Mouse (Mus musculus): ENCODE results near the gene Gm6096. TPM values are rescaled to one million over a fixed set of nuclear protein-coding genes. Genes with fewer than 3 reads are reported as not detected.
"Not testable (repeated sequence)": the region's sequence is repeated elsewhere in the genome, so short reads cannot be mapped to it uniquely, and the experiment has no call there.

The Gm6096 gene
- 0.44 TPM in 1 of 2 replicates, not detected in the other for polyA plus RNA-seq (2015; fragmentation: Nextera tagmentation; extraction: Ambion mirVana)

DNA sequence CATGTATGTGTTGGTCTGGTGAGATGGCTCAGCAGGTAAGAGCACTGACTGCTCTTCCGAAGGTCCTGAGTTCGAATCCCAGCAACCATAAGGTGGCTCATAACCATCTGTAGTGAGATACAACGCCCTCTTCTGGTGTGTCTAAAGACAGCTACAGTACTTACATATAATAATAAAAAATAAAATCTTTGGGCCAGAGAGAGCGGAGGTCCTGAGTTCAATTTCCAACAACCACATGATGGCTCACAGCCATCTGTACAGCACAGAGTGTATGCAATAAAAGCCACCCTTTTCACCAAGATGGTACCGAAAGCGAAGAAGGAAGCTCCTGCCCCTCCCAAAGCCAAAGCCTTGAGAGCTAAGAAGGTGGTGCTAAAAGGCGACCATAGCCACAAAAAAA, at the start of gene Gm6096:
Gm6096 (plus strand) TSS at position 301 of the 400 bp plus-strand sequence.
- Histone ChIP-seq H3K4me3 (replicated peaks) (no peak within 1 kb of the TSS), H3K27ac (no peak within 1 kb of the TSS), H3K9me3 (no peaks in the 10 kb centered on the region), H3K36me3 (peaks cover 64% of the 10 kb centered on the region), H3K27me3 (no peaks in the 10 kb centered on the region), H3K4me2 (replicated peaks) (no peak within 1 kb of the TSS), H3K9ac (replicated peaks) (no peak within 1 kb of the TSS), H3K4me1 (replicated peaks) (no peaks in the 10 kb centered on the region)
- WGBS = 93% methylated on average over 7 of the region's 7 CpGs
- no peak for ATAC-seq

GRCm38 (mm10) chr7:34202147-34202546, 48.7 kb upstream of the Gm6096 start:
- not testable (repeated sequence) for H3K4me1 ChIP-seq (replicated peaks); H3K4me2 ChIP-seq (replicated peaks); H3K4me3 ChIP-seq (replicated peaks); ATAC-seq; H3K27ac ChIP-seq; H3K9me3 ChIP-seq; H3K27me3 ChIP-seq; H3K9ac ChIP-seq (replicated peaks)
- WGBS = 94% methylated on average over 10 of the region's 10 CpGs
- H3K36me3 ChIP-seq = peaks cover 69% of the 10 kb centered on the region

- H3K9ac ChIP-seq (replicated peaks) = no peak overlapping the region
- no peak for ATAC-seq
- no peak overlapping the region for H3K4me3 ChIP-seq (replicated peaks)
- H3K4me1 ChIP-seq (replicated peaks) = no peaks in the 10 kb centered on the region
- no peaks in the 10 kb centered on the region for H3K27me3 ChIP-seq
- WGBS = 97% methylated on average over 6 of the region's 6 CpGs
- H3K36me3 ChIP-seq = peaks cover 100% of the 10 kb centered on the region
- H3K4me2 ChIP-seq (replicated peaks) = no peak overlapping the region
- no peaks in the 10 kb centered on the region for H3K9me3 ChIP-seq
- no peak overlapping the region for H3K27ac ChIP-seq
Observed at GRCm38 (mm10) chr7:34206331-34206730, 44.5 kb upstream of the Gm6096 start.

DNA sequence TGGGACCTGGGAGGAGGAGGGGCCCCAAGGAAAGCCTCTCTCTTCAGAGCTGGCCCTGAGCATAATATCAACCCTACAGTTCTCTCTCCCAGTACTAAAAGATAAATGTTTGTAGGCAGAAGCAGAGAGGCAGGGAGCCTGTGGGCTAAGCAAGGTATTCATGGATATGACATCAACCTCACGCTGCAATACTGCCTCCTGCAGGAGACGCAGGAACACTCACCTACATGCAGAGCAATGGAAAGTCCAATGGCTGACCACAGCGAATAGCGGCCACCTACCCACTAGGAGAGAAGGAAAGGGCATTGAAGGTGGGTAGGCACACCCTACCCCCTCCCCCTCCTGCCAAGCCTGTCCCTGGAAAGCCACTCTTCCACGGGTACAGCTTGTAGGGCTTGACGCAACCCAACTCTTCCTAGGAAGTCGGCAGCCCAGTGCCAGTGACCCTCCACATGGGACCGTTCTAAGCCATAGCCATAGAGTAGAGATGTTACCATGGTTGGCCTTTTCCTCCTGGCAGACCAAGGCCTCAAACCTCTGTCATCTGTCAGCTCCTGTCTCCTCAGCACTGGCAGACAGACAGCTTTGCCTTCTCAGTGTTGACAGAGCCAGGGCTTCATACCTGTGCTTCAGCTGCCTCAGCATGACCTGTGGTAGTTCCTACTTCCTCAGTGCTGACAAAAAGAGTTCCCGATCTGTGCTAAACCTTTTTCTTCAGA, 42.7 kb upstream of the Gm6096 start:
- ATAC-seq = no peak
- Histone ChIP-seq H3K27me3 (no peaks in the 10 kb centered on the region), H3K4me1 (replicated peaks) (no peaks in the 10 kb centered on the region), H3K9me3 (no peaks in the 10 kb centered on the region), H3K36me3 (peaks cover 100% of the 10 kb centered on the region), H3K4me2 (replicated peaks) (no peak overlapping the region), H3K9ac (replicated peaks) (no peak overlapping the region), H3K27ac (no peak overlapping the region), H3K4me3 (replicated peaks) (no peak overlapping the region)
- WGBS = 87% methylated on average over 9 of the region's 9 CpGs

DNA sequence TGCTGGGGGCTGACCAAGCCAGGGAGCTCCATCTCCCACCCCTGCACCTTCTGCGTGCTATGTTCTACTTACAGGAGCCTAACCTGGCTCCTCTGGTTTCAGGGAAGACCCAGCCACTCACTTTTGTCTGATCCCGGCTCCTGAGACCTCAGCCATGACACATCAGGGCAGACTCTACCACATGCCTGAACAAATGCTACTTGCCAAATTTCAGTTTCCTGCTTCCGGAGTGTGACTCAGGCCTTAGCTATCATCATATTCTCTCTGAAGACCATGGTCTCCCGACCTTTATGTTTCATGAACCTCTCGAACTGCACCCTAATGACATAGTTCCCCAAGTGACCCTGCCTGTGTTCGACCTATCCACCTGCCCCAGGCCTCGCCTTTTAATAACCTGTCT, 37.6 kb upstream of the Gm6096 start:
- WGBS = 95% methylated on average over 7 of the region's 7 CpGs
- ATAC-seq = no peak
- no peak overlapping the region for H3K4me2 ChIP-seq (replicated peaks)

GRCm38 (mm10) chr7:34214644-34215043, 36.2 kb upstream of the Gm6096 start:
- Histone ChIP-seq H3K27me3 (no peaks in the 10 kb centered on the region), H3K4me1 (replicated peaks) (no peaks in the 10 kb centered on the region), H3K36me3 (peaks cover 99% of the 10 kb centered on the region), H3K27ac (no peak overlapping the region), H3K9ac (replicated peaks) (no peak overlapping the region), H3K4me2 (replicated peaks) (no peak overlapping the region), H3K9me3 (no peaks in the 10 kb centered on the region), H3K4me3 (replicated peaks) (no peak overlapping the region)
- 89% methylated on average over 8 of the region's 8 CpGs for WGBS
- no peak for ATAC-seq

More for the DNA sequence above, 37.6 kb upstream of the Gm6096 start:
- Histone ChIP-seq H3K27ac (no peak overlapping the region), H3K36me3 (peaks cover 99% of the 10 kb centered on the region), H3K27me3 (no peaks in the 10 kb centered on the region), H3K4me3 (replicated peaks) (no peak overlapping the region), H3K9me3 (no peaks in the 10 kb centered on the region), H3K9ac (replicated peaks) (no peak overlapping the region), H3K4me1 (replicated peaks) (no peaks in the 10 kb centered on the region)

GRCm38 (mm10) chr7:34215481-34215880, 35.4 kb upstream of the Gm6096 start:
- no peak overlapping the region for H3K4me2 ChIP-seq (replicated peaks)
- peaks cover 99% of the 10 kb centered on the region for H3K36me3 ChIP-seq
- H3K9ac ChIP-seq (replicated peaks) = no peak overlapping the region
- 94% methylated on average over 9 of the region's 9 CpGs for WGBS
- H3K9me3 ChIP-seq = no peaks in the 10 kb centered on the region
- no peaks in the 10 kb centered on the region for H3K4me1 ChIP-seq (replicated peaks)
- H3K4me3 ChIP-seq (replicated peaks) = no peak overlapping the region
- no peaks in the 10 kb centered on the region for H3K27me3 ChIP-seq
- no peak overlapping the region for H3K27ac ChIP-seq
- no peak for ATAC-seq

DNA sequence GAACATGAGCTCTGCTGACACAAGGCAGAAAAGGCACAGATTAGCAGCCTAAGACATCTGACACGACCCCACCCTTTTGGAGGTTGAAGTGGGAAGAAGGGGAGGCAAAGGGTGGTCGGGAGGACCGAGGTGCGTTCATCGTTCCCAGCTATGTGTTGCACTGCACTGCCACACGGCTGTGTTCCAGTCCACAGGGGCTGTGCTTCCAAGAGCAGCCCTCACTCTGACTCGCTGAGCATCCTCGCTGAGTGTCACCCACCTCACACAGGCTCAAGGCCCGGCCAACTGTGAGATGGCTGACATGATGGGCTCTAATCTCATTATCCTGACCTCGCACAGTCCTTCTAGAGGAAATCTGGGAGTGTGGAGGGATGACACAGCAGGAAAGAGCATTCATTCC, 34.4 kb upstream of the Gm6096 start:
- H3K4me3 ChIP-seq (replicated peaks) = no peak overlapping the region
- H3K4me2 ChIP-seq (replicated peaks) = no peak overlapping the region
- H3K36me3 ChIP-seq = peaks cover 98% of the 10 kb centered on the region
- H3K9ac ChIP-seq (replicated peaks) = no peak overlapping the region
- no peaks in the 10 kb centered on the region for H3K9me3 ChIP-seq
- 87% methylated on average over 10 of the region's 10 CpGs for WGBS
- no peaks in the 10 kb centered on the region for H3K27me3 ChIP-seq
- H3K4me1 ChIP-seq (replicated peaks) = no peaks in the 10 kb centered on the region
- no peak overlapping the region for H3K27ac ChIP-seq
- ATAC-seq = no peak

DNA sequence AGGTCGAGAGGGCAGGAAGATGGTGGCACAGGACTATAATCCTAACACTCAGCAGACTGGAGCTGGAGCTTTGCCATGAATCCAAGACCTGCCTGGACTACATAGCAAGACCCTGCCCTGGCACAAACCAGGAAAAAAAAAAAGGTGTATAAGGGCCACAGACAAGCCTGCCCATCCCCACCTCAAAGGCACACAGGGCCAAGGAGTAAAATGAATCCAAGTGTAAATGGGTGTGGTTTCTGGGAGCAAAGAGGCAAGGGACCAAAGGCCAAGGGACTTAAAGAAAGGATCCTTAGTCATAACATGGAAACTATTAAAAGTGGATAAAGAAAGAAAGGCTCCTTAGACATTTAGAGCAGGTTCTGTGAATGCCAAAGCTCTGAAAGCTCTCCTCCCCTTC, 32.3 kb upstream of the Gm6096 start:
- no peak for ATAC-seq
- peaks cover 98% of the 10 kb centered on the region for H3K36me3 ChIP-seq
- no peak overlapping the region for H3K9ac ChIP-seq (replicated peaks)
- no peaks in the 10 kb centered on the region for H3K4me1 ChIP-seq (replicated peaks)
- WGBS = 87% methylated on average over 1 of the region's 1 CpGs
- H3K4me3 ChIP-seq (replicated peaks) = no peak overlapping the region
- no peak overlapping the region for H3K4me2 ChIP-seq (replicated peaks)
- no peak overlapping the region for H3K27ac ChIP-seq
- no peaks in the 10 kb centered on the region for H3K27me3 ChIP-seq
- no peaks in the 10 kb centered on the region for H3K9me3 ChIP-seq

DNA sequence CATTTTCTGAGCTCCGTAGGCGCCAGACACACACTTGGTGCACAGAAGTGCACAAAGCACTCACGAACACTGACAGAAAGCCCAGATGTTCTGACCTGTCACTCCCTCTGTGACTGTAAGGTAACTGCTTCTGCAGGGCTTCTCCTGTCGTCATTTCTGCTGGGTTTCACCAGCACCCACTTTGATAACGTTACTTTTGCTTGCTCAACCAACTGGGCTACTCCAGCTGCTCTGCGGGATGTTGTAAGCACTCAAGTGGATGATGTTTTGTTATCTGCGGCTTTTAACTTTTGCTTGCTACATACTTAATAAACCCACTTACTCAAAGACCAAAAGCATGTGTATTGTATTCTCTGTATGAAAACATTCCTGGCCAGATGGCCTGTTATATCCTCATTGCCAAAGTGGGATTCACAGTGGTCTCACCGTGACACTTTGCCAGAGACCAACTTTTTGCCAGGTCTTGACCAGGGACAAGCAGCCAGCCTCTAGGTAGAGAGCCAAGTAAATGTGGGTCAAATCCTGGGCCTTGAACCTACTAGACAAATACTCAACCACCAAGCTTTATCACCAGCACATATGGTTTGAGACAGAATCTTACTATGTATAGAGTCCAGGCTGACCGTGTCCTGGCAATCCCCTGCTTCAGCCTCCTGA, 29.1 kb upstream of the Gm6096 start:
- H3K9me3 ChIP-seq = no peaks in the 10 kb centered on the region
- H3K9ac ChIP-seq (replicated peaks) = 0 out of 2 replicates have a peak overlapping the region, but pooled peaks have one; percentile 23
- H3K4me3 ChIP-seq (replicated peaks) = no peak overlapping the region
- no peaks in the 10 kb centered on the region for H3K27me3 ChIP-seq
- no peak for ATAC-seq
- H3K36me3 ChIP-seq = peaks cover 95% of the 10 kb centered on the region
- H3K4me1 ChIP-seq (replicated peaks) = peaks cover 3% of the 10 kb centered on the region; the same call in 1 of the 2 replicates
- WGBS = 93% methylated on average over 9 of the region's 9 CpGs
- no peak overlapping the region for H3K4me2 ChIP-seq (replicated peaks)
- no peak overlapping the region for H3K27ac ChIP-seq

GRCm38 (mm10) chr7:34222340-34222739, 28.5 kb upstream of the Gm6096 start:
- Histone ChIP-seq H3K27me3 (no peaks in the 10 kb centered on the region), H3K4me2 (replicated peaks) (no peak overlapping the region), H3K4me3 (replicated peaks) (no peak overlapping the region), H3K9me3 (no peaks in the 10 kb centered on the region), H3K36me3 (peaks cover 96% of the 10 kb centered on the region), H3K9ac (replicated peaks) (no peak overlapping the region), H3K27ac (no peak overlapping the region), H3K4me1 (replicated peaks) (peaks cover 6% of the 10 kb centered on the region; the same call in 1 of the 2 replicates)
- WGBS = 94% methylated on average over 10 of the region's 10 CpGs
- no peak for ATAC-seq

GRCm38 (mm10) chr7:34224308-34224707, 26.5 kb upstream of the Gm6096 start:
- Histone ChIP-seq H3K9ac (replicated peaks) (no peak overlapping the region), H3K4me3 (replicated peaks) (no peak overlapping the region), H3K36me3 (peaks cover 83% of the 10 kb centered on the region), H3K27me3 (no peaks in the 10 kb centered on the region), H3K4me1 (replicated peaks) (peaks cover 24% of the 10 kb centered on the region), H3K27ac (no peak overlapping the region), H3K4me2 (replicated peaks) (no peak overlapping the region), H3K9me3 (no peaks in the 10 kb centered on the region)
- no peak for ATAC-seq
- 98% methylated on average over 6 of the region's 6 CpGs for WGBS

All from midbrain, embryonic 13.5 days (tissue).